Mouse (Mus musculus): Measurements from ENCODE around the gene Gli2.
A peak's percentile ranks its signal among the peaks of the same experiment; 100 is the strongest.

Gli2 gene

DNA sequence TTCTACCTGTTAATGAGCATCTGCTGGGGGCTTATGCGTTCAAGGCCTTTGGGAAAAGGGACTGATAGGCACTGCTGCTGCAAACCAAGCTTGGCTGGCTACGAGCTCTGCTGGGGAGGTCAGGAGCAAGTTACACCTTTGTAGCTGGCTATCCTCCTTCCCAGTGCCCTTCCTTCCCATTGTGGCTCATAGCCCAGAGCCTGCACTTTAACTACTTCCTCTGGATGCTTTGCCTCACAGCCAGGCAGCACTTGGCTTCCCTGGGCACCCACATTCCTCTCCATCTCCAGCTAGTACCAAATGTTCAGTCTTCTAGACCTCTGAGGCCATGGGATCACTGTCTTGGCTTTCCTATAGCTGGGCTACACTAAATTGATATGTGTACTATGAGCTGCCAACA is 263.5 kb downstream of the Gli2 start:
- peak in 1 of 2 experiments; percentile 20 for DNase-seq

DNA sequence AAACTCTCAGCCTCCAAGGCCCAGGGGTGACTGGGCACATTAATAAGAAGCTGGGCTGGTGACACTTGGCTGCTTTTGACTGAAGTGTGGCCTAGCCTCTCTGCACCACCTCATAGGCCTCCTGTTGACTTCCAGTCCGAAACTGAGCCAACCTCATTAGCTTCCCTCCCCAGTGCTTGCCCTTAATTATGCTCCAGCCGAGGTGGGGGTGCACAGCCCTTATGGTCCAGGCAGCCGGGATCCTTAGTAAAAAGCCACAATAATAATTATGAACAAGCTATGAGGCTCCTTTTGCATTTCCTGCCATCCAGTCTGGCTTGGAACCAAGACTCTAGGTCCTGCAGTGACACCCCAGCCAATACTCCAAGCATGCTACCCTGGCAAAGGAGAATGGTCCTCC is 264.0 kb downstream of the Gli2 start:
- peak; percentile 53 to 67 for DNase-seq

DNA sequence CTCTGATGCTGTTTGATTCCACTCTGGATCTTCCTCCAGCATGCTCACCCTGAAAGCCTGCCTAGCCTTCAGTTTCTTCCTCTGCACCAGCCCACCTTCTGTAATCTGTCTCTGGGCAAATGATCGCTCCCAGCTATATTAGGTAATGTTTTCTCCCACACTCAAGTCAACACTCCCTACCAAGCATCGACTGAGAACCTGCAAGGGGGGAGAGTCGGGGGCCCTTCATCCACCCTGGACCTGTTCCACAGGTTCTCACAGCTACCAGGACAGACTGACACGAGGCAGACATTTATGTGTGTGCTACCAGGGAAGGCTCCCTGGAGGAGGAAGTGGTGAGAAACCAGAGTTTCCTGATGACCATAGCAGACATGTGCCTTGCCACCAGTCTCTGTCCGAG is 264.6 kb downstream of the Gli2 start:
- no peak for DNase-seq

DNA sequence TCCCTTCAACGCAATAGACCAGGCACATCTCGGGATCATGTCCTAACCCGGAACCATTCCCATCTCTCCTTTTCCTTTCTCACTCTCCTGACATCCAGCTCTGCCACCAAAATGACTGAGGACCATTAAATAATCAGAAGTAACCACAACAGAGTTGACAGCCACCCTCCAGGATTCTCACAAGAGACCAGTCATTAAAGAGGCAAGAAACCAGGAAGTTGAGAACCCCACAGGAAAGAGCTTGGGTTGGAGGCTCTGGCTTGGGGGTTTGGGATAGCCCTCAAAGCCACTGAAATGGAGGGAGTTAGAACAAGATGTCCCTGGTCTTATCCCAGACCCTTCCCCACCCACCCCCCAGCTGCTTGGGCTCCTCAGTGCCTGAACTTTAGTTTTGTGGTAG is 265.9 kb downstream of the Gli2 start:
- DNase-seq: no peak
